ENCODE assay signal across 12 mouse cellular contexts in genomic region chr4:108276973-108277372, GRCm38 (mm10). TPM values are rescaled to one million over a fixed set of nuclear protein-coding genes. Genes with fewer than 3 reads are reported as not detected.
"Had no signal": no experiment of that assay in that cellular context is flagged by ENCODE, and none has a peak within 500 bp of the region (broad histone marks: within the 10 kb centered on the region; RNA-seq: fewer than 3 reads in every experiment).

No protein-coding gene starts in this region.

- DNase-seq: kidney, adult 11 months; kidney, adult 9 months; kidney, postnatal 36 days; lung, embryonic 14.5 days; lung, postnatal 10 days; lung, postnatal 4 days; thymus, postnatal 36 days had no signal

RNA-seq across cellular contexts. Expression of gene Zyg11a, which starts 59.1 kb away (rescaled TPM):
- total RNA-seq: layer of hippocampus, adult 8-10 months; layer of hippocampus, postnatal 25 days; megakaryocyte, adult 5-6 weeks; monocyte, adult 5-6 weeks; neutrophil, adult 5-6 weeks had no signal
